Mouse (Mus musculus): ENCODE results near the gene Tnip1.
"Not testable (repeated sequence)": the region's sequence is repeated elsewhere in the genome, so short reads cannot be mapped to it uniquely, and the experiment has no call there.

The Tnip1 gene

DNA sequence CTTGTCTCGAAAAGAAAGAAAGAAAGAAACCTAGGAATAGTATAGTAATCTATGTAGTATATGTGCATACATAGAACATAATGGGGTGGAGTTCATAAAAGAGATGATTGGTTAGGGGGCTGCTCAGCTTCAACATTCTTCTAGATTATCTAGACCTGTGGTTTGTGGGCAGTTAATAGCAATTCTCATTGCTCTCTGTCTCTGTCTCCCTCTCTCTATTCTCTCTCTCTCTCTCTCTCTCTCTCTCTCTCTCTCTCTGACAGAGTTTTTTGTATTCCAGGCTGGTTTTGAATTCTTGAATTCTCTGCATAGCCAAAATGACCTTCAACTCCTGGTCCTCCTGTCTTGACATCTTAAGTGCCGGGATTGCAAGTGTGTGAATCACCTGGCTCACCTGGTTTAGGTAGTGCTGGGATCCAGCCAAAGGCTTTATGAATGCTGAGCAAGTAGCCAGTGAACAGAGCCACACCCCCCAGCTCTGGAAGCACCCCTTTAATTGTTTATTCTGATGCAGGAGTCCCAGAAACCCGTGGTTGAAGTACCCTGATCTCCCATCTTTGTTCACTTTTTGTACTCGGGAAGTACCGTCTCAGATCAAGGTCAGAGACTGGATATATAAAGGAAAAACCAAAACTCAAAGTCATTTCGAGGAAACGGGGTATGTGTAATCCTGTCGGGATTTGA lies 8.8 kb upstream of the Tnip1 start:
- DNase-seq: no peak

GRCm38 (mm10) chr11:54965234-54965633 lies 2.5 kb upstream of the Tnip1 start:
- no peak for DNase-seq

DNA sequence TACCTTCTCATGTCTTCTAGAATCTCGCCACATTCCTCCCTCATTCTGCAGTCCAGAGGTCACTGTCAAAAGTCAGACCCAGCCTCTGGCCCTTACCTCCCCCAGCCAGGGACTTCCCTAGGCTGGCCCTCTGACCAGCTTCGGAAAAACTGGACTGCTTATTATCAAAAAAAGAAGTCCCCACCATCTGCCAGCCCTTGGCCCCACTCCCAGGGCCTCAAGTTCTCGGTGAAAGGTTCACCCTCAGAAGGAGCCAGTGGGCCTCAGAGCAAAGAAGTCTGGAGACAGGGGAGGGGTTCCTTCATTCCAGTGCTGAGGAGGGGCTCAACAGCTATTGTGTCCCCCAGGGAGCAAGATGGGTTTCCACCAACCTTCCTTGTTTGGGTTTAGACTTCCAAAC lies 796 bp downstream of the Tnip1 start:
- peak in 1 of 2 experiments; percentile 44 for DNase-seq

- DNase-seq: no peak
Measured at GRCm38 (mm10) chr11:54961164-54961850, 1.4 kb downstream of the Tnip1 start.

DNA sequence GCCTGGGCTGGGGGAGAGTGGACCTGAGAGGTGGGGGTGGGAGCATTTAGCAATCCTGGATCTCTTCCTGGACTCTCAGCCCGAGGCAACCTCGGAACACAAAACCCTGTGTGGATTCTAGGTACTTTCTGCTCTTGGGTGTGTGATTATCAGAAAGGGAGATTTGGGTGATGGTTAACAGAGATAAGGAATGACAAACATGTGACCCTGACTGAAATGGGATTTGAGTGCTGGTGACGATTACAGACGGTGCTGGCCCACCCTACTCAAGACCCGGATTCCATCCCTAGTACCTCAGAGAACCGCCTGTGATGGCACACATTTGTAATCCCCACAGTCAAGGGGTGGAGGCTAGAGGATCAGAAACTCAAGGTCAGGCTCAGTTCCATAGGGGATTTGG lies 2.5 kb downstream of the Tnip1 start:
- no peak for DNase-seq

DNA sequence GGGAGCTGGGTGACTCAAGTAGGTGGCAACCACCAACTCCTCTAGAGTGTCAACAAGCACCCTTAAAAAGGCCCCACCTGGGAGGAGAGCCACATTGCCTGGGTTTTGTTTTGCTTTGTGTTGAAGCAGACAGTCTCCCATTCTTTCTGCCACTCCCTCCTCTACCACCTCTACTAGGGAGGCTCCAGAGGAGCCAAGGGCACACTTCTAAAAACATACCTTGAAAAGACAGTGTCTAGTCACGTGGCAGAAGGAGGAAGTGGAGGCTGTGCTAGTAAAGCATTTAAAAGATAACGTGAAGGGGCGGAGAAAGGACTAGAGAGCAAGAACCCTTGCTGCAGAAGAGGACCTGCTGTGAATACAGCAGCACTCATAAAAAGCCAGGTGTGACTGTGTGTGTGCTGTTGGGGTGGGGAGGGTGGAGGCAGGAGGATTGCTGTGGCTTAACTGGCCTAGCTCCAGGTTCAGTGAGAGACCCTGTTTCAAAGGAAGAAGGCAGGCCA lies 4.1 kb downstream of the Tnip1 start:
- DNase-seq: no peak

DNA sequence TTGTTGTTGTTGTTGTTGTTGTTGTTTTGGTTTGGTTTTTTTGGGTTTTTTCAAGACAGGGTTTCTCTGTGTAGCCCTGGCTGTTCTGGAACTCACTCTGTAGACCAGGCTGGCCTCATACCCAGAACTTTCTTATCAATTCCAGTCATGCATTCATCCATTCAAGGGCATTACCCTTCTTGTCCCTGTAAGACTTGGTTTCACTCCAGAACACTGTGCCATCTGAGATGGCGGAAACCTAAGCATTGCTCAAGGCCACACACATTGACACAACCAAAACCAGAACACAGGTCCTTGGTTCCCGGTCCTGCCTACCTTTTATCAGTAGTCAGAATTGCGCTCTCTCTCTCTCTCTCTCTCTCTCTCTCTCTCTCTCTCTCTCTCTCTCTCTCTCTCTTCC lies 5.0 kb downstream of the Tnip1 start:
- DNase-seq: not testable (repeated sequence)

GRCm38 (mm10) chr11:54956912-54957311 lies 5.8 kb downstream of the Tnip1 start:
- DNase-seq: no peak

GRCm38 (mm10) chr11:54955735-54956480 lies 6.8 kb downstream of the Tnip1 start:
- peak; percentile 99 for DNase-seq

GRCm38 (mm10) chr11:54955400-54955734 lies 7.3 kb downstream of the Tnip1 start:
- not testable (repeated sequence) for DNase-seq

DNA sequence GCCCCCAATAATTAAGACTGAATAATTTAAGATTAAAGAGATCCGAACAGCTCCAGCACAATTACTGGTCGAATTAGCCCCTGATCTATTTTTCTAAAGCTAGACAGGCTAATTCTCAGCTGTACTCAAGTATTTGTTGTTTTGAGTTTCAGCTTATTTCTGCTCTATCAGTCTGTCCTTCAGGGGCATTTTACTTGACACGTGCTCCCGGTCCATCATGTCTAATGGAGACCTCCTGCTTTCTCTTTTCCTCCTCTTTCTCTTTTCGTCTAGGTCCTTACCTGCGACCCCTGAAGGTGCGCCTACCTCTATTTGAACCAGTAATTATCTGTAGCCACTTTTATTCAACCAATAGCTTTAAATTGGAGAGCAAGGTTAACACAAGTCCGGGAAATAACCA lies 8.0 kb downstream of the Tnip1 start:
- no peak for DNase-seq

- DNase-seq: no peak
Measured at GRCm38 (mm10) chr11:54953993-54954446, 8.7 kb downstream of the Tnip1 start.

- peak; percentile 52 to 56 for DNase-seq
Measured at GRCm38 (mm10) chr11:54952651-54953050, 10.1 kb downstream of the Tnip1 start.

- no peak for DNase-seq
Measured at GRCm38 (mm10) chr11:54950684-54951083, 12.0 kb downstream of the Tnip1 start.

- DNase-seq: no peak
Measured at GRCm38 (mm10) chr11:54949717-54950116, 13.0 kb downstream of the Tnip1 start.

DNA sequence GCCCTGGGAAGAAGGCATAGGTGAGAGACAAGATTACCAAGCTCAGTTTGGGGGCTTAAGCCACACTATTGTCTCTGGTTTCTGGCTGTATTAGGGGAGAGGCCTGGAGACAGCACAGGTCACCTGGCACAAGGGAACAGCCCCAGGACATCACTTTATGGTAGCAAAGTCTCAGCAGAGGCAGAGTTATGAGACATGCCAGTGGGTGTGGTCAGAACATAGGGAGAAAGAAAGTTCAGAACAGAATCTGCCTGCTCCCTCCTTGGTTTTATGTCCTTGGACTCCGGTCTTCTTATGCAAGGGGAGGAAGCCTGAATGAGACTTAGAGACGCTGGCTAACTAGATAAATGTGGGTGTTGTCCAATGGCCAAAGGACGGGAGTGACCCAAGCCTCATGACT lies 18.0 kb downstream of the Tnip1 start:
- no peak for DNase-seq

DNA sequence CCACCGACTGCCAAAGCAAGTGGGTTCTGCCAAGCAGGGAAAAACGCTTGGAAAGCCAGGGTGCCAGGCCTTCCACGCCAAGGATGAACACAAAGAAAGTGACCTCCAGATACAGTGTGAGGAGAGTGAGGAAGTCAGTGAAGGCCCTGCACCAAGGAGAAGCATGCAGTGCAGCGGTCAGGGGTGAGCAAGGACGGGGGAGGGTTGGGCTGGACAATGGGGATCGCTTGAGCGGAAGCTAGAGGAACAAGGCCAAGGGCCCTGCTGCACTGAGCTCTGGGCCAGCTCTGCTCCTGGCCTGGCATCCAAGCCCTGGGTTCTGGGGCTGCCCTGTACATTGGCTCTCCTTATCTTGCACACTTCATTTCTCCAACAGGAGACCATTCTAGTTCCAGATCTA lies 22.7 kb downstream of the Tnip1 start:
- peak; percentile 63 to 69 for DNase-seq

- peak; percentile 38 for DNase-seq
Measured at GRCm38 (mm10) chr11:54939501-54939900, 23.2 kb downstream of the Tnip1 start.

GRCm38 (mm10) chr11:54936771-54937140 lies 26.0 kb downstream of the Tnip1 start:
- no peak for DNase-seq

GRCm38 (mm10) chr11:54936035-54936770 lies 26.5 kb downstream of the Tnip1 start:
- peak; percentile 29 to 63 for DNase-seq

DNA sequence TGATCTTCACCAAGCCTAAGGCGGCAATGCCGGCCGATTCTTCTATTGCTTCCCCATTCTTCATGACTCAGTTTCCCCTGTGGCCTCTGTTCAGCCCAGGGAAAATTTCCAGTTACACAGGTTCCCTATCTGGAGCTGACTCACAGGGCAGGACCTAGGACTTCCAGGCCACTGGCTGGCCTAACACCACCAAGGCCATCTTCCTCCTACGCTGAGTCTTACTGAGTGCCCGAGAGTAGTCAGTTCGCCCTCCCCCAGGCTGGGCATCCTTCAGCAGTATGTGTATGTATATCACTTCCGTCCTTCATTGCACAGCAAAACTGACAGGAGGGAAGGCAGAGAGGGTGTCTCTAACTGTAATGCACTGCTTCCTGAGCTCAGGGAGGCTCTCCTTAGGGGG lies 28.5 kb downstream of the Tnip1 start:
- no peak for DNase-seq

- no peak for DNase-seq
Measured at GRCm38 (mm10) chr11:54932540-54932939, 30.2 kb downstream of the Tnip1 start.
